Mouse (Mus musculus) adrenal gland, postnatal 25 days (tissue): ENCODE results near the gene Zfp296. TPM values are rescaled to one million over a fixed set of nuclear protein-coding genes. Genes with fewer than 3 reads are reported as not detected.

Source experiments
- DNase-seq: peaks from one replicate; pipeline ENCODE4 v3.0.0; 2021; ENCODE audit warnings: mixed read lengths
- total RNA-seq: library from RNA; stranded (reverse); gene quantifications from 2 replicates; pipeline ENCODE4 v1.2.3, GENCODE M21; 2021

Gene Zfp296
- total RNA-seq, 1 experiment from 2014 or later: 0.73 TPM

- no peak for DNase-seq
Measured at GRCm38 (mm10) chr7:19607291-19607690, 30.2 kb downstream of the Zfp296 start.

GRCm38 (mm10) chr7:19609641-19610332 lies 32.7 kb downstream of the Zfp296 start:
- no peak for DNase-seq

GRCm38 (mm10) chr7:19610969-19611368 lies 33.9 kb downstream of the Zfp296 start:
- no peak for DNase-seq

GRCm38 (mm10) chr7:19615036-19615577 lies 38.0 kb downstream of the Zfp296 start:
- no peak for DNase-seq

GRCm38 (mm10) chr7:19619004-19619801 lies 42.1 kb downstream of the Zfp296 start:
- DNase-seq: peak; percentile 54

- DNase-seq: no peak
Measured at GRCm38 (mm10) chr7:19620811-19621210, 43.7 kb downstream of the Zfp296 start.

- no peak for DNase-seq
Measured at GRCm38 (mm10) chr7:19622241-19622640, 45.2 kb downstream of the Zfp296 start.

- DNase-seq: no peak
Measured at GRCm38 (mm10) chr7:19623433-19623832, 46.3 kb downstream of the Zfp296 start.

GRCm38 (mm10) chr7:19627721-19628120 lies 50.6 kb downstream of the Zfp296 start:
- no peak for DNase-seq

GRCm38 (mm10) chr7:19628192-19628535 lies 51.1 kb downstream of the Zfp296 start:
- no peak for DNase-seq

- peak; percentile 94 for DNase-seq
Measured at GRCm38 (mm10) chr7:19628536-19629360, 51.7 kb downstream of the Zfp296 start.

GRCm38 (mm10) chr7:19629361-19629734 lies 52.3 kb downstream of the Zfp296 start, which contains the start of gene Relb:
Gene Relb (minus strand): TSS chr7:19629438.
- peak; percentile 96 for DNase-seq

Other genes starting within 250 kb of the Zfp296 start
- 44.5 and 45.8 TPM in 2 replicates for gene Ercc1, start 232.5 kb upstream of the Zfp296 start, total RNA-seq
- 13.4 and 13.5 TPM in 2 replicates for gene Cd3eap, start 217.8 kb upstream of the Zfp296 start, total RNA-seq
- gene Ppp1r13l, start 217.5 kb upstream of the Zfp296 start, total RNA-seq: 6.7 and 9.3 TPM in 2 replicates
- 34.8 and 42.9 TPM in 2 replicates for gene Ercc2, start 195.3 kb upstream of the Zfp296 start, total RNA-seq
- 1.9 and 2.9 TPM in 2 replicates for gene Klc3, start 173.2 kb upstream of the Zfp296 start, total RNA-seq
- gene Ckm, start 172.5 kb upstream of the Zfp296 start, total RNA-seq: 1.1 TPM in 1 of 2 replicates, not detected in the other
- 56.0 and 69.2 TPM in 2 replicates for gene Mark4, start 118.5 kb upstream of the Zfp296 start, total RNA-seq
- gene Exoc3l2, start 114.0 kb upstream of the Zfp296 start, total RNA-seq: 31.9 and 38.0 TPM in 2 replicates
- gene Bloc1s3, start 68.9 kb upstream of the Zfp296 start, total RNA-seq: 13.0 and 15.9 TPM in 2 replicates
- 76.5 and 92.1 TPM in 2 replicates for gene Trappc6a, start 68.9 kb upstream of the Zfp296 start, total RNA-seq
- gene Nkpd1, start 59.4 kb upstream of the Zfp296 start, total RNA-seq: not detected in 2 replicates
- gene Ppp1r37, start 14.2 kb upstream of the Zfp296 start, total RNA-seq: 74.4 and 81.6 TPM in 2 replicates
- 75.6 and 93.0 TPM in 2 replicates for gene Gemin7, start 308 bp downstream of the Zfp296 start, total RNA-seq
- 57.4 and 67.6 TPM in 2 replicates for gene Clasrp, start 27.2 kb downstream of the Zfp296 start, total RNA-seq
- gene Relb, start 52.2 kb downstream of the Zfp296 start, total RNA-seq: 25.6 and 32.3 TPM in 2 replicates
- gene Clptm1, start 87.7 kb downstream of the Zfp296 start, total RNA-seq: 148 and 159 TPM in 2 replicates
- gene Apoc2, start 100.7 kb downstream of the Zfp296 start, total RNA-seq: 3.1 TPM in 1 of 2 replicates, not detected in the other
- 1.0 and 3.9 TPM in 2 replicates for gene Gm44805, start 104.1 kb downstream of the Zfp296 start, total RNA-seq
- 86.9 and 90.9 TPM in 2 replicates for gene Apoc4, start 104.2 kb downstream of the Zfp296 start, total RNA-seq
- 1,269 and 1,513 TPM in 2 replicates for gene Apoc1, start 115.4 kb downstream of the Zfp296 start, total RNA-seq
- 714 and 971 TPM in 2 replicates for gene Apoe, start 121.9 kb downstream of the Zfp296 start, total RNA-seq
- gene Tomm40, start 138.2 kb downstream of the Zfp296 start, total RNA-seq: 96.1 and 115 TPM in 2 replicates
- 62.3 and 66.9 TPM in 2 replicates for gene Nectin2, start 173.2 kb downstream of the Zfp296 start, total RNA-seq
- 37.2 TPM in 2 replicates for gene Bcam, start 193.7 kb downstream of the Zfp296 start, total RNA-seq
- 0.55 TPM in 1 of 2 replicates, not detected in the other for gene Cblc, start 219.5 kb downstream of the Zfp296 start, total RNA-seq
- gene Bcl3, start 245.5 kb downstream of the Zfp296 start, total RNA-seq: 26.5 and 34.5 TPM in 2 replicates